Mouse (Mus musculus) layer of hippocampus, adult 8-10 months (tissue): ENCODE measurements around the gene Aldh3b1. TPM values are rescaled to one million over a fixed set of nuclear protein-coding genes. Genes with fewer than 3 reads are reported as not detected.

Source experiments
- DNase-seq, 2 experiments: peaks; one replicate each; pipeline ENCODE4 v3.0.0; 2022; ENCODE audit warnings: low spot score in 2 of 2
- total RNA-seq, 4 experiments: library from RNA; stranded (reverse); gene quantifications; 2 replicates each; pipeline ENCODE4 v1.2.4; 2022

The Aldh3b1 gene
- total RNA-seq, 4 experiments from 2014 or later, result 3.5 to 7.6 (median 5.5) TPM

GRCm38 (mm10) chr19:3945872-3946564 is 16.4 kb upstream of the Aldh3b1 start:
- no peak for DNase-seq

DNA sequence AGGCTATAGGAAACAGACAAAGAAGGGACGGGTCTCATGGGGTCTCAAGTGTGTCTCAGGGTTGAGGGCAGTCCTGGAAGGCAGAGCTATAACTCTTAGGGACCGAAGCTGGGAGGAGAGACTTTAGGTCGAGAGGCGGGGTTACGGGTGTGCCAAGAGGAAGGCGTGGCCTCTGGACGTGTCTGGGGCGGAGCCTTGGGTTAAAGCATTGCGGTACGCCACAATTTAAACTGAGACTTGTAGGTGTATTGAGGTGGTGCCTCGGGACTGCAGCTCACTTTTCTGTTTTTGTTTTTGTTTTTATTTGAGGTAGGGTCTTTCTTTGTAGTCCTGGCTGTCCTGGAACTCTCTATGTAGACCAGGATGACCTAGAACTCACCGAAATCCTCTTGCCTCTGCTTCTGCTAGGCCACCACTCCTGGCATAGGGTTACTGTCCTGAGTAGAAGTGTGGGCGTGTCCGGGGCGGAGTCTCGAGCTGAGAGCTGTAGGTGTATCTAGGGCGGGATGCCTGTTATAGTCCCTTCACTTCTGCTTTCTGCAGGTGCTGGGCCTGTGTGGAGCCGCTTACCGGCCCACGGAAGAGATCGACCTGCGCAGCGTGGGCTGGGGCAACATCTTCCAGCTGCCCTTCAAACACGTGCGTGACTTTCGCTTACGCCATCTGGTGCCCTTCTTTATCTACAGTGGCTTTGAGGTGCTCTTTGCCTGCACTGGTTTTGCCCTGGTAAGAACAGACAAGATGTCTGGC is 13.6 kb upstream of the Aldh3b1 start:
- DNase-seq, result no peak

- DNase-seq, result no peak
These were observed 12.7 kb upstream of the Aldh3b1 start for GRCm38 (mm10) chr19:3942315-3942714.

DNA sequence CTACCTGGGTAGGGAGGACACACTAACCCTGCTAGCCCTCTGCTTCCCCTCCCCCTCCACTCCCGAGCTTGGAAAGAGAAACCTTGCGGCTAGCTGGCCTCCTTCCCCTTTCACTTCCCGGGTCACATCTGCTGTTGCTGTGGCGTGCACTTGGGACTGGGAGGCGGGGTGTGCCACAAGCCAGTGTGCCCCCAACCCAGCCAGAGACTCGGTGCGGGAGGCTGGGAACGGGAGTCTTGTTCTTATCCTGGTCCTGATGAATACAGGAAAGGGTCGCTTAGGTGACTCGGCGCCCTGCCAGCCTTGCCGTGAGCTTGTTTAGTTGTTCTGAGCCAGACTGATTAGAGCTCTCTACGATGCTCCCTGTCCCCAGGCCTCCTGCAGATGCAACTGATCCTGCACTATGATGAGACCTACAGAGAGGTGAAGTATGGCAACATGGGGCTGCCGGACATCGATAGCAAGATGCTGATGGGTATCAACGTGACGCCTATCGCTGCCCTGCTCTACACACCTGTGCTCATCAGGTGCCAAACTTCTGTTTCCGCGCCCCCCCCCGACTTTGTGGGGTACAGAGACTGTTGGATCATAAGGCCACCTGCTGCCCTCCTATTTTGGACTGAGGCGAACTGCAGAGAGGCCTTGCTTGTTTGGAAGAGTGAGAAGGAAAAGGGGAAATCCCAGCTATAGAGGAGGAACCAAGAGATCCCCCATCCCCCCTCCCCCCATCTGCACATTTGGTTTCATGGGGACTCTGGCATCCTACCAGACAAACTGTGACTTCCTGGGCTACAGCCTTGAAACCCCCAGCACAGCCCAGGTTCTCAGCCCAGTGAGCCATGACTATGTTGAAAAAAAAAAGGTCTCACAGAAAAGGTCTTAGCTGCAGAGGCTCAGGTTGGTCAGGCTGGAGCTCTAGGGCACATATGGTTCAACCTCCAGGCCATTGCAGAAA is 6.6 kb upstream of the Aldh3b1 start:
- DNase-seq, result no peak

- DNase-seq, result no peak
These were observed 5.7 kb upstream of the Aldh3b1 start, which contains the start of gene Unc93b1 for GRCm38 (mm10) chr19:3935032-3935895. TSS of gene Unc93b1 (plus strand) at chr19:3935186.

GRCm38 (mm10) chr19:3931716-3932115 is 2.1 kb upstream of the Aldh3b1 start:
- DNase-seq, result no peak

DNA sequence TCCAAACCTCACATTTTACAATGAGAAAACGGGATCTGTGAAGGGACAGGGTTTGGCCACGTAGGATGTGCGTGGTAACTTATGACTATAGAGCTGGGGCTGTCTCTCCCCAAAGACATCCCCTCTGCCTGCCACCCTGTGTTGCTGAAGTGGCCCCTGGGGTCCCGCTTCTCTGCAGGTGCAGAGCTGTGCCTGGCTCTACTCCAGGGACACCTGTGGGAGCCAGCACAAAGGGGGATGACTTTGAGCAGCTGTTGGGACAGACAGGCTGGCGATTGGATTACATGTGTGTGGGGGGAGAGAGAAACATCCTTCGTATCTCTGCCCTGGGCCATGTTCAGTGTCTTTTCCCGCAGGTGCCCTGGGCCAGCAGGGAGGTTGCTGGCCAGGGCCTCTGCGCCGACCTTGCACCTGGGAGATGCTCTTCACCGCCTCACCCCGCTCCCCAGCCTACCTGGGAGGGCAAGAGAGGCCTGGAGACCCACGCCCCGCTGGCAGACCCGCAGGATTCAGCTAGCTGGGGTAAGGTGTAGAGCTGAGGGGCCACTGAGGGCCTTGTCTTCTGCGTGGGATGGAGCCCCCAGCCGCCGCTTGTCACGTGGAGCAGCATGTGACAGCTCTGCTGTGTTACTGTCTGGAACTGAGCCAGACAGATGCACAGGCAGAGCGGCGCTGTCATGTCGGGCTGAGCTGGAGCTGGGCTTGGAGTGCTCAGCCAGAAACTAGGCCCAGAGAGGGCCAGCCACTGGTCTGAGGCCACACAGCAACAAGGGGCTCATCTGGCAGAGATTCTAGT is 852 bp upstream of the Aldh3b1 start:
- DNase-seq, result no peak

DNA sequence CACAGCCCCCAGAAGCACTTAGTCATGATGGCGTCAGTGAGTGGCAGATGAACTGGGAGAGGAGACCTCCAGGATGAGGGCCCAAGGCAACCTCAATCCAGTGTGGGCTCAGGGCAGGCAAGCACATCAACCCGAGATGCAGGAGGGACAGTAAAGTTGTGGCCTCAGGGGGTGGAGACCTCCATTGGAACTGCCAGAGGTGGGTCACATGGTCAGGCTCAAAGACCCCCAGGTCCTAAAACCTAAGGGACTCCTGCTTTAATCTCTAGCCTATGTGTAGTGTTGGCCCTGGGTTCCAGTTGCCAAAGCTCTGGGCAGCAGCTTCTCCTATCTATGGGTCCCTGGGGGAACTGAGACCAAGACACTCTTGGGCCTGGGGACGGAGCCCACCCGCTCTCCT is 829 bp downstream of the Aldh3b1 start:
- no peak for DNase-seq

- DNase-seq, result no peak
These were observed 1.6 kb downstream of the Aldh3b1 start for GRCm38 (mm10) chr19:3927989-3928388.

- no peak for DNase-seq
These were observed 2.9 kb downstream of the Aldh3b1 start for GRCm38 (mm10) chr19:3926685-3927084.

DNA sequence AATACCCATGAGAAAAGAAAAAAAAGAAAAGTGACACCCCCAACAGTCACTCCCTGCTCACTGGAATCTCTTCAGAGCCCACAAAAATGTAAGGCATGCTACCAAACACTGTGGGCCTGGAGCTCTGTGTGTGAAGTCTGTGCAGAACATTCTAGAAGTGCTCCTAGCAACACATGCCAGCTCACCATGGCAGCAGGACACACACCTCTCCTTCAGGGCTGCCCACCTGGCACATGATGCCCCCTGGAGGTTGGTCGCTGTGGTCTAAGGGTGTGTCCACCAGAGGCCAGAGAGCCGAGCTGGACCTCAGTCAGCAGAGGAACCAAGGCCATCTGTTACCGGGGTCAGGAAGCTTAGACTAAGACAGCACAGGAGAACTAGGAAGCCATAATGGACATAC is 3.3 kb downstream of the Aldh3b1 start:
- DNase-seq, result no peak

- no peak for DNase-seq
These were observed 3.7 kb downstream of the Aldh3b1 start for GRCm38 (mm10) chr19:3925859-3926258.

- no peak for DNase-seq
These were observed 4.7 kb downstream of the Aldh3b1 start for GRCm38 (mm10) chr19:3924868-3925267.

DNA sequence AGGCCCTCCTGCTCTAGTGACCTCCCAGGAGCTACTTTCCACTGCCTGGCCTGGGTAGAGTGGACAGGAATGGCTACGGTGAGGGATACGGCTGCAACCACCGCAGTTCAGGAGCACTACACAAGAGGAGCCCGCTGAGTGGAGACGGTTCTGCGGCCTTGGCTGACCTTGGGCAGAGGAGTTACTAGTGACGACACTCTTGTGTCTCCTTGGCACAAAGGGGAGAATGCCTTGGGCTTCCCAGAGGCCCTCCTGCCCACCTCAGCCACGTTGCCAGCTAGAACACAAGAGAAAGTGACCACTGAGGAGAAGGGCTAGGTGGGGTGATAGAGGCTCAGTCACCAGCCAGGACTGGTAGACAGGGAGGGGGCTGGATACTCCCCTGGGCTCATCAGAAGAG is 5.4 kb downstream of the Aldh3b1 start:
- no peak for DNase-seq

DNA sequence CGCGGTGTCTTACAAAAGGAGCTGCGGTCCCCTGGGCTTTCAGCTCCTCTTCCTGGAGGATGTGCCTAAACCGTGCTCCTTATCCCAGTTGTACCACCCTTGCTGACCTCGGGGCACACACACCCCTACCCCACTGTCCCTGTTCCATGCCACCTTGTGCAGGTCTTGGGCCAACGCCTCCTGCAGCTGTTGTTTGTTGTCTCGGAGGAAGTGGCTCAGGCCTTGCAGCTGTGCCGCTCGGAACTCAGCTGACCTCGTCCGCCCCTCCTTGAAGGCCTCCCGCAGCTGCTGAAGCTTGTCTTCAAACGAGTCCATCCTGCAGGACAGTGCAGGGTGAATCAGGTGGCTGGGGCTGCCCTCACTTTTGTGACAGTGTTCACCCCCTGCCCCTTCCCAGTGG is 6.0 kb downstream of the Aldh3b1 start:
- DNase-seq, result no peak

DNA sequence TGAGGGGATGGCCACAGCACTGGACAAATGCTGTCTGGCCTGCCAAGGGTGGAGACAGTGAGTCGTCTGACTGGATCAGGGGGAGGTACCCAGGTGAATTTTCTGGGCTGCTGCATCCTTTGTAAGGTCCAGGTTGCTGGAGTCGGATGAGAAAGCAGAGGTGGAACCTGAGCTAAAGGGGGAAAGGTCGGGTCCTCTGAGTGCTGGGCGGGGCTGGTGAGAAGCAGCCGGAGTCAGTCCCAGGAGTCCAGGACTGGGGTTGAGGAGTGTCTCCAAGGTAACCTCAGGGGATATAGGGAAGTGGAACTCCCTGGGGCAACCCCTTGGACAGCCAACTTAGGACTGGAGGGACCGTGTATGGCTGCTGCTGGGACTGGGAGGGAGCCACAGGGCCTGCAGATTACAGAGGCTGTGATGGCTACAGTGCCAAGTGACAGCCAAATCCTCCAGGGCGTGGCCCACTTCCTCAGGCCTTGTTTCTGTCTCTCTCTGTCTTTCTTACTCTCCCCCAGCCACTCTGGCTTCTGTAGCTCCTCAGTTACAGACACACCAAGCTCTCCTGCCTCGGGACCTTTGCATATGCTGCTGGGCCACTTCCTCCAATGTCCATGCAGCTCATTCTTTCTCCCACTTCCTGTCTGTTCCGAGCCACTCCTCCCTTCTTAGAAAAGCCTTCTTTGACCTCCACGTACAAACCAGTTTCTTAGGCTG is 6.8 kb downstream of the Aldh3b1 start:
- DNase-seq, result no peak

GRCm38 (mm10) chr19:3919928-3920327 is 9.7 kb downstream of the Aldh3b1 start:
- no peak for DNase-seq

DNA sequence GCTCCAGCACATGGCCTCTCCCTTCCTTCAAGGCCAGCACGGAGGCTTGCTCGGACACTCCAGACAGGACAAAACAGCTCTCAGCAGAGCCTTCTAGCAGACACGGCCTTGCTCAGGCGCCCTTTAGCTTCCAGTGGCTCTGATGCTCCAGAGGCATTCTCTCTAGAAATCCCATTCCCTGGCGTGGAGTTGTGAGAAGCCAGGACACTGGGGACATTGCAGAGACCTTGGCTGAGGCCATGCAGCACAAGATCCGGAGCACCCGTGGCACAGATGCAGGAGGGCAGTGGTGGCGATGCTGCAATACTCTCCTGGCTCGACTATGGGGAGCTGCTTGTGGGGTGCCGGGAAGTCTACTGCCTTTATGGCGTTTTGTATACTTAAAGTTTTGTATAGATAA is 12.9 kb downstream of the Aldh3b1 start:
- no peak for DNase-seq

DNA sequence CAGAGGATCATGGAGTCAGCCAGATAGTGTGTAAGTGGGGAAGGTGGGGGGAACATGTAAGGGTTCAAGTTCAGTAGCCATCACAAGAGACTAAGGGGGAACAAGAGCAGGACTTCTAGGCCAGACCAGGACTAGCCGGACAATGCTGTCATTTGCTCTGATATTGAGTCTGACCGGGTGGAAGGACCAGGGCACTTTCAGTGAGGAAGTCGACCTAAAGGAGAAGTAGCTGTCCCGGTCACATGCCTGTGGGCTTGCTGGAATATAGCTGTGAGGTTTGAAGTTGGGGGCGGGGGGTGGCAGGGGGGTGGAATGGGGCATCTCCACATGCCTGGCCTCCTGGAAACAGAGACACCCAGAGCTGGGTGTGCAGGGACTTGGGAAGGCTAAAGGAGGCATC is 15.1 kb downstream of the Aldh3b1 start:
- DNase-seq, result no peak
